Mouse (Mus musculus): ENCODE measurements around the gene Adap1. TPM values are rescaled to one million over a fixed set of nuclear protein-coding genes. Genes with fewer than 3 reads are reported as not detected.

Gene Adap1
- polyA plus RNA-seq, 1 experiment from 2014 or later = 0.46 TPM

DNA sequence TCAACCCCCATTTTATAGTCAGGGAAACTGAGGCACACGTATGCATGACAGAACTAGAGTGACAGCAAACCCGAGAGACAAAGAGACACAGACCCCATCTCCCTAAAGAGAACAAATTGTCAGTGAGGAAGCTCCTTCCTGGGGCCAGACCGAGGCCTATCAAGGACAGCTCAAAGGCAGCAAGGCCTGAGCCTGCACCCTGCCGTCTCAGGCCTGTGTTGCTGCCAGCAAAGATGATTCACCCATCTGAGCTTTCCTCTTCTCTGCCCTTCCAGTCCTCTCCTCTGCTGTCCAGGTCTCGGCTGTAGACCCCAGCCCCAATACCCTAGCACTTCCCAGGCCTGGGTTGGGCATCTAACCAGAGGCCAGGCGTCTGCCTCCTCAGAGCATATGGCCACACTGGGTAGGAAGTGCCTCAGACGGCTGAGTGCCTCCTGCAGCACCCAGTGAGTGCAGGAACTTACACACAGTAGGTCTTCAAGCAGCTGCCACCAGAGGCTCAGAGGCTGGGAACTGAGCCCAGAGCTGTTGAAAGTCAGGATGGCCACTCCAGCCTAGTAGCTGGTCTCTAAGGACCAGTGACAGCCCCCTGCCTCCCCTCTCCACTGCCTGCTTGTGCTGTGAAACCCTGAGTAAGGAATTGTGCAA, 1.7 kb upstream of the Adap1 start:
- Histone ChIP-seq H3K4me1 (peaks cover 19% of the 10 kb centered on the region), H3K27me3 (ENCODE audit: low read depth, poor library complexity, severe bottlenecking) (peaks cover 69% of the 10 kb centered on the region), H3K36me3 (no peaks in the 10 kb centered on the region), H3K27ac (no peak overlapping the region), H3K9me3 (replicated peaks) (no peaks in the 10 kb centered on the region), H3K4me3 (no peak overlapping the region)
- WGBS = 67% methylated on average over 7 of the region's 7 CpGs
- no peak for DNase-seq (ENCODE audit: low spot score)

DNA sequence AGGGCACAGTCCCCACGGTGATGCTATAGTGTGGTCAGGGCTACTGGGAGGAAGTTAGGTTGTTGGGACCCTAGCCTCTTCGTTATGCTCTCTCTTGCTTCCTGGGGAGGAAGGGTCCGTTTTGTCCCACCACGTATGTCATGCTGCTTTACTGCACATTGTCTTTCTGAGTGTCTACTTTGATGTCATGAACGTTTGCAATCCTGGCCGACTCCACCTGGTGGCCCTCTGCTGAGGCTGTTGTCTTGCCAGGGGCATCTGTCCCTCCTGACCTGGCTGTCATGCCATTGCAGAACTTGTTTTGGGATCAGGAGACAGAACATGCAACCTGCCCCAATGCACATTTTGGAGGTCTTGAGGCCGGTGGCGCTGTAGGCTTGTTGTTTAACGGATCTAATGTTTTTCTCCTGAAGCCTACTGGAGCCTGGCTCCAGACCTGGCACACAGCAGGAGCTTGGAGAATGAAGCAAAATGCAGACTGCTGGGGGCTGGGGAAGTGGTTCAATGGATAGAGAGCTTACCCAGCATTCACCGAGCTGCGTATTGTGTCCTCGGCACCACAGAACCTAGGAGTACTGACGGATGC, 782 bp upstream of the Adap1 start:
- no peak for DNase-seq (ENCODE audit: low spot score)
- Histone ChIP-seq H3K9me3 (replicated peaks) (no peaks in the 10 kb centered on the region), H3K27ac (no peak overlapping the region), H3K36me3 (no peaks in the 10 kb centered on the region), H3K27me3 (ENCODE audit: low read depth, poor library complexity, severe bottlenecking) (peaks cover 71% of the 10 kb centered on the region), H3K4me3 (no peak overlapping the region), H3K4me1 (peaks cover 19% of the 10 kb centered on the region)
- WGBS = 66% methylated on average over 13 of the region's 13 CpGs

DNA sequence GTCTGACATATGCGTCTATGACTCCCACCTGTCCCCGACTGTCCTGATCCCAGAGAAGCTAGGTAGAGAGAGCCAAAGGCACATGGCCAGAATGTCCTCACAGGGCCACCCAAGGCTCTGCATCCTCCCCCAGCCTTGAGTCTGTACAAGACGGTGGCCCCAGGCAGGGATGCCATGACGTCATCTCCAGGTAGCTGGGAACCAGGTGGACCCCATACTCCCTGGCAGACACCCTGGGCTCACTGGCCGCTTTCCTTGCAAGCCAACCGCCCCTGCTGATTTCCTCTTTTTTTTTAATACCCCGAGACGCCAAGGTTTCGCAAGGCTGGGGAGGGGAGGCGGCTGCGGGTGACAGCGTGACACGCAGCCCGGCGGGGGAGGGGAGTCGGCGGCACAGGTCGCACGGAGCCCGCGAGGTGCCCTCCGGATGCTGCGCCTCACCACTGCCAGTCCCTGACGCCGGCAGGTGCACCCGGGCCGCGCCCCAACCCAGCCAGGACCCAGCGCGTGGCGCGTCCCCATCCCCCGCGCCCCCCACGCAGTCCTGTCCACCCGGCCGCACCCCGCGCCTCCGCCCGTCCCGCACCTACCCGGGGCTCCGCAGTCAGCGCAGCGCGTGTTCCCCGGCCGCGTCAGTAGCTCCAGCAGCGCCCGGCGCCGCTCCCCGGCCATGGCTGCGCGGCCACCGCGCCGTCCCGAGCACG, 579 bp downstream of the Adap1 start:
- Histone ChIP-seq H3K27ac (0 out of 2 replicates have a peak overlapping the region, but pooled peaks have one; percentile 9), H3K27me3 (ENCODE audit: low read depth, poor library complexity, severe bottlenecking) (peaks cover 78% of the 10 kb centered on the region)
- DNase-seq (ENCODE audit: low spot score) = peak; percentile 47

DNA sequence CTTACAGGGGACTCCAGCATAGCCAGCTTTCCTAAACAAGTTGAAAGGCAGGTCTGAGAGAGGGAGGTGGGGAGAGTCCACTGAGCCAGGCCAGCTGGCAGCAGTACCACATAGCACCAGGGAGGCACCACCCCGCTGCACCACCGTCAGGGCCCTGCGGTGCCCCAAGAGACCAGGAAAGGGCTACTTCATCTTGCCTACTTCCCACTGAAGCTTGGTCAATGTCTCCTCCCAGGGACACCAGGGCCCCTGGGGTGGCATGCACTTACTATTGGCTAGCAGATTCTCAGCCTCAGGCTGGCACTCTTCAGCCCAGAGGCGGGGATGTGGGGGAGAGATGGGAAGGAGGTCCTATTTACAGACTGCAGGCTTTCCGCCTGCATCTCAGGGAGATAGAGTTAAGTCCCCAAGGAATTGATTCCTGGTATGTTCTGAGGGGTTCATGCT, 1.4 kb downstream of the Adap1 start:
- WGBS = 73% methylated on average over 5 of the region's 5 CpGs
- H3K9me3 ChIP-seq (replicated peaks) = no peaks in the 10 kb centered on the region
- H3K4me3 ChIP-seq = no peak overlapping the region
- H3K27ac ChIP-seq = no peak overlapping the region
- H3K27me3 ChIP-seq (ENCODE audit: low read depth, poor library complexity, severe bottlenecking) = peaks cover 74% of the 10 kb centered on the region
- DNase-seq (ENCODE audit: low spot score) = no peak
- H3K4me1 ChIP-seq = peaks cover 19% of the 10 kb centered on the region
- H3K36me3 ChIP-seq = no peaks in the 10 kb centered on the region

More for the DNA sequence above, 579 bp downstream of the Adap1 start:
- Histone ChIP-seq H3K9me3 (replicated peaks) (no peaks in the 10 kb centered on the region), H3K36me3 (no peaks in the 10 kb centered on the region), H3K4me3 (peak overlapping the region; percentile 65), H3K4me1 (peaks cover 19% of the 10 kb centered on the region)
- WGBS = 3% methylated on average over 62 of the region's 62 CpGs

DNA sequence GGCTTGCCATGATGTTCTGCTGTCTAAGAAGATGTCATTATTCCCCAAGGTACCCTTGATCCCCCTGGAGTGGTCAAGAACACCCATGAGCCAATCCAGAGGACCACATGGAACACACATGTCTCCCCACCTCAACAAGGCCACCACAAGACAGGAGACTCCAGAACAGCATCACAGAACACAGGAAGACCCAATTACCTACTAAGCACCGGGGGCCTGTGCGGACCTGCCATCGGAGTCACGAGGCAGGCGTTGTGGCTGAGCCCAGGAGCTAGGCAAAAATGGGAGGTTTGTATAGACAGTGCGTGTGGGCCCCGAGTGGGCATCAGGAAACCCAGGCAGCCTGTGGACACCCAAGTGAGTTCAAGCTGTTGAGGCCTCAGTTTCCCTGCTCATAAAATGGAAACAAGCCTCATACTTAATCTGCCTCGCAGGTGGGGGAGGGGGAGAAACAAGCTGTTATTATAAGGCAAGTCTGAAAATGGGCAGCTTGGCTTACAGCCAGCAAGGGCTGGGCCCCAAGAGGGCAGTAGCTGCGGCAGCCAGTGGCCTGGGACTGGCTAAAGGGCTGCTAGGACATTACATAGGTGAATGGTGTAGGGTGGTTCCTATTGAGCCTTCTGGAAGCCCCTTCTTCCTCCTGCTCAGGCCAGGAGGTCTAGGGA, 2.0 kb downstream of the Adap1 start:
- Histone ChIP-seq H3K27ac (0 out of 2 replicates have a peak overlapping the region, but pooled peaks have one; percentile 6), H3K27me3 (ENCODE audit: low read depth, poor library complexity, severe bottlenecking) (peaks cover 78% of the 10 kb centered on the region), H3K36me3 (no peaks in the 10 kb centered on the region), H3K9me3 (replicated peaks) (no peaks in the 10 kb centered on the region), H3K4me3 (no peak overlapping the region), H3K4me1 (peaks cover 19% of the 10 kb centered on the region)
- DNase-seq (ENCODE audit: low spot score) = no peak
- WGBS = 82% methylated on average over 9 of the region's 9 CpGs

DNA sequence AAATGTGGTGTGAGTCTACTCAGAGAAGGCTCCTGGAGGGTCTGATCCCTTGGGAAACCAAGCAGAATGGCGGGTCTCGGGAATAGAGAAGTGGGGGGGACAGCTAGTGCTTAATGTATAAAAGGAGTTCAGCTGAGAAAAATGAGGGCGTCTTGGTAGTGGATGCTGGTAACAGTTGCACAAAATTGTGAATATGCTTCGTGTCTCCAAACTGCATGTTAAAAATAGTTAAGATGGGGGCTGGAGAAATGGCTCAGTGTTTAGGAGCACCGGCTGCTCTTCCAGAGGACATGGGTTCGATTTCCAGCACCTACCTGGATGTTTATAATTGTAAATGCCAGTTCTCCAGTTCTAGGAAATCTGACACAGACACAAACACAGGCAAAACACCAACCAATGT, 4.1 kb downstream of the Adap1 start:
- Histone ChIP-seq H3K36me3 (no peaks in the 10 kb centered on the region), H3K4me1 (peaks cover 19% of the 10 kb centered on the region), H3K9me3 (replicated peaks) (no peaks in the 10 kb centered on the region), H3K27me3 (ENCODE audit: low read depth, poor library complexity, severe bottlenecking) (peaks cover 70% of the 10 kb centered on the region), H3K4me3 (no peak overlapping the region), H3K27ac (no peak overlapping the region)
- no peak for DNase-seq (ENCODE audit: low spot score)
- 85% methylated on average over 6 of the region's 6 CpGs for WGBS

DNA sequence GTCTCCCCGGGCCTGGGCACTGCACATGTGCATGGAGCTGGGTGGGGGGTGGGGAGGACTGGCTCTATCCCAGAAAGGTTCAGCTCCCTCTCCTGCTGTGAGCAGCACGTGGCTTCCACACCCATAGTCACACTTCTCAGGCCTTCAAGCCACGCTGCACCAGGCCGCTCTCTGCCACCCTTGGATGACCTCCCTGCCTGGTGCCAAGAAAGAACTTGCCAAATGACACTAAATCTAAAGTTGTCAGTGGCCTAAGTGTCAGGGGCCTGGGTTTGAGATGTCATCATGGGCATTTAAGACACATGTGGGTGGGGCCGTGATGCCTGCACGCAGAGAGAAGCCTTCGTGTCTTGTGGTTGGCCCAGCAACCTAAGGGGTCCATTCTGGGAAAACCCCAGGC, 5.0 kb downstream of the Adap1 start:
- H3K36me3 ChIP-seq = no peaks in the 10 kb centered on the region
- H3K27ac ChIP-seq = no peak overlapping the region
- peaks cover 17% of the 10 kb centered on the region for H3K4me1 ChIP-seq
- 75% methylated on average over 7 of the region's 7 CpGs for WGBS
- no peaks in the 10 kb centered on the region for H3K9me3 ChIP-seq (replicated peaks)
- H3K27me3 ChIP-seq (ENCODE audit: low read depth, poor library complexity, severe bottlenecking) = peaks cover 61% of the 10 kb centered on the region
- DNase-seq (ENCODE audit: low spot score) = no peak
- no peak overlapping the region for H3K4me3 ChIP-seq

DNA sequence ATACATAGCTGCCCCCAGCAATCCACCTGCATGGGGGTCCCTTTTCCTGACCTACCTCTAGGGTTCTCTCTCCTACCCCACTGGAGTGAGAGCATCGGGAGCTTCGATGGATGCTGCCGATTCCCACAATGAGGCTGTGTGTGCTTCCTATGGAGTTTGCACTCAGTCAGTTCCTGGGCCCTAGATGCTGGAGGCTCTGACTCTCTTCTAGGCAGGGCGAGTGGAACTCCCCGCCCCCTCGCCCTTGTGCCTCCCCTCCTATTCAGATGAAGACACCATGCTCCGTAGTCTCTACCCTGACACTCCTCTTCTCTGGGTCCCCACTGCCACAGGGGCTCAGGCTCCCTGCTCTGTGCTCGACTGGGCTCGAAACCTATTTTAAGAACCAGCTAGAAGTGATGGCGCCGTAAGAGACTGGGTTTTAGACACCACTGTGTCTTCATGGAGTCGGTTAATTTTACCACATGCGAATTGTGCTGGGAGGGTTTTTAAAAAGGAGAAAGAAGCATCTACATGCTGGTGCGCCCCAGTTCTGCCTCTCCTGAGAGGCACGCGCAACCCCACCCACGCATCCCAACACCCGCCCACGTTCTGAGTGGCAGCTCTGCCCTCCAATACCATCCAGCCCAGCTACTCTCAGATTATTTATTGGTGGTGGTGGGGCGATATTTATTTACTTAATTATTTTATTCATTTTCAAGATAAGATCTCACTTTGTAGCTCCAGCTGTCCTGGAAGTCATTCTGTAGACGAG, 7.5 kb downstream of the Adap1 start:
- no peak for DNase-seq (ENCODE audit: low spot score)
- H3K4me1 ChIP-seq = peaks cover 5% of the 10 kb centered on the region; the same call in 1 of the 2 replicates
- H3K27me3 ChIP-seq (ENCODE audit: low read depth, poor library complexity, severe bottlenecking) = peaks cover 36% of the 10 kb centered on the region
- H3K4me3 ChIP-seq = no peak overlapping the region
- no peak overlapping the region for H3K27ac ChIP-seq
- no peaks in the 10 kb centered on the region for H3K9me3 ChIP-seq (replicated peaks)
- 68% methylated on average over 21 of the region's 21 CpGs for WGBS
- H3K36me3 ChIP-seq = no peaks in the 10 kb centered on the region

DNA sequence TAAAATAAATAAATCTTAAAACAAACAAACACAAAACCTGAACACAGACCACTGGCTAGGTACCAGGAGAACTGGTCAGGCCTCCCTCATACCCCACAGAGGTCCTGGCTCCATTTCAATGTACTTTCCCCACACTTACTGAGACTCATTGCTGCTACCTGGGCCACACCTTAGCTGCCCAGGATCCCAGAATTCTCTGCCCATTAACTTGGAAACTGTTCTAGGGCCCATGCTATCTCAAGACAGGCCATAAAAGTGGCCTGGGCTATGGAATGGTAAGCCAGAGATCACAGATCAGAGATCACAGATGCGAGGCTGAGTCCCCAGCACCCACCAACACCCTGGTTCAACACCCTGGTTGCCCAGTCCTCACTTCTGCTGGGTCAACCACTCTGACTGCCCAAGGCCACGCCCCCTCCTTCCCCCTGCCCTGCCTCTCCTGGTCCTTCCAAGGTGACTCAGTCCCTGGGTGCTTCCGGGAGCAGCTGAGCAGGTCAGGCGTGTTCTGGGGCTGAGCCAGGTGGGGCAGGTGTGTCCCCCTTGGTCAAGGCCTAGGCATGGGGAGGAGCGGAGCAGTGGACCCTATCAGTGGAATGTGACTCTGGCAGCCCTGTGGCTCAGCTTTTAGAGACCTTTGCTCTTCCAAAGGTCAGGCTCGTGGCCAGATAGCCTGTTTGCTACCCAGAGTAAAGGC, 8.3 kb downstream of the Adap1 start:
- H3K9me3 ChIP-seq (replicated peaks) = no peaks in the 10 kb centered on the region
- no peak overlapping the region for H3K4me3 ChIP-seq
- no peak for DNase-seq (ENCODE audit: low spot score)
- H3K27me3 ChIP-seq (ENCODE audit: low read depth, poor library complexity, severe bottlenecking) = peaks cover 28% of the 10 kb centered on the region; the same call in 1 of the 2 replicates
- no peaks in the 10 kb centered on the region for H3K36me3 ChIP-seq
- no peak overlapping the region for H3K27ac ChIP-seq
- H3K4me1 ChIP-seq = no peaks in the 10 kb centered on the region
- 68% methylated on average over 6 of the region's 6 CpGs for WGBS

DNA sequence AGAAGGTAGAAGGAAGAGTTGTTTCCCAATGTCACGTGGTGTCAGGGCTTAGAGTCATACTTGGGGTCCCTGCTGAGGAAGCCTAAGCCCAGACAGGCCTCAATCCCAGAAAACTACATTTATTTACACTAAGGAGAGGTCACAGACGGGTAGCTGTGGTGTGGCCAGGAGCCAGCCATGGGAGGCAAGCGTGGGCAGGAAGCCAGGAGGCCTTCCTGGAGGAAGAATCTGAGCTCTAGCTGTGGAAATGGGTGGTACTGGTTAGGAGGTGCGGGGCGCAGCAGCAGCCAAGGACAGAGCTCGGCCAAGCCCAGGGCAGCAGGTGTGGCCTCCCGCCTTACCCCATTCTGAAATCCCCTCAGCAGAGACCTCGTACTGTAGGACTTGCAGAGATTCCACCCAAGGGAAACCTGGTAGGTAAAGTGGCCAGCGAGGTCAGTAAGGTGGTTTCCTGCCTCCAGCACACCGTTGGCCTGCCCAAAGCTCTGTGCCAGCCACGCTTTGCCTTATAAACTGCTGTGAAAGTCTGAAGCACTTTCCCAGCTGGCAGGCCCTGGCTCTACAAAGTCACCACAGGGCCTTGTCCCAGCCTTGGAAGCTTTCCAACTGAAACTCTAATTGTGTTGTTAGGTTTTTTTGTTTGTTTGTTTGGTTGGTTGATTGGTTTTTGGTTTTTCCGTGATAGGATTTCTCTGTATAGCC, 10.3 kb downstream of the Adap1 start:
- no peaks in the 10 kb centered on the region for H3K36me3 ChIP-seq
- 0 out of 2 replicates have a peak, but pooled peaks cover 2% of the 10 kb centered on the region for H3K9me3 ChIP-seq (replicated peaks)
- DNase-seq (ENCODE audit: low spot score) = no peak
- no peak overlapping the region for H3K27ac ChIP-seq
- peaks cover 17% of the 10 kb centered on the region; the same call in 1 of the 2 replicates for H3K27me3 ChIP-seq (ENCODE audit: low read depth, poor library complexity, severe bottlenecking)
- no peaks in the 10 kb centered on the region for H3K4me1 ChIP-seq
- 88% methylated on average over 12 of the region's 12 CpGs for WGBS
- H3K4me3 ChIP-seq = no peak overlapping the region

DNA sequence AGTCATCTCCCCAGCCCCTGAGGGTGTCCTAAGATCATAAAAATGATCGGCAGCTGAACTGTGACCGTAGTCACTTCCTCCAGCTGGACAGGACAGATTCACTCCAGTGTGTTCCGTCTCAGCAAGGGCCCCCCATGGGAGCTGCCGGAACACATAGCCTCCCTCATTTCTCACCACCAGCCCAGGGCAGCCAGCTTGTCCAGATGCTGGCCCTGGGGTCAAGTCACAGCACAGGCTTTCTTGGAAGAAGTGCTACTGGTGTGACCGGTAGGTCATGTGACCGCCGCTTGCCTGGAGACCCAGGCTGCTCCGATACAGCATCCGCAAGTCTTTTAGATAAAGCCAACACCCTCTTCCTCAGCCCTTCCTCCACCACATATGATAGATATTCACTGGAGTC, 11.9 kb downstream of the Adap1 start:
- Histone ChIP-seq H3K27ac (no peak overlapping the region), H3K4me1 (no peaks in the 10 kb centered on the region), H3K9me3 (replicated peaks) (0 out of 2 replicates have a peak, but pooled peaks cover 2% of the 10 kb centered on the region), H3K4me3 (no peak overlapping the region), H3K27me3 (ENCODE audit: low read depth, poor library complexity, severe bottlenecking) (peaks cover 9% of the 10 kb centered on the region; the same call in 1 of the 2 replicates), H3K36me3 (no peaks in the 10 kb centered on the region)
- WGBS = 82% methylated on average over 9 of the region's 9 CpGs
- no peak for DNase-seq (ENCODE audit: low spot score)

Measured in limb, embryonic 10.5 days (tissue).